Mouse (Mus musculus): ENCODE data around the gene Mfap4.

Mfap4 gene

GRCm38 (mm10) chr11:61481239-61482090 is 3.8 kb upstream of the Mfap4 start:
- no peak for DNase-seq (ENCODE audit: extremely low read depth, low read depth, low spot score)

GRCm38 (mm10) chr11:61483226-61483845 is 1.9 kb upstream of the Mfap4 start:
- DNase-seq (ENCODE audit: extremely low read depth, low read depth, low spot score): no peak

DNA sequence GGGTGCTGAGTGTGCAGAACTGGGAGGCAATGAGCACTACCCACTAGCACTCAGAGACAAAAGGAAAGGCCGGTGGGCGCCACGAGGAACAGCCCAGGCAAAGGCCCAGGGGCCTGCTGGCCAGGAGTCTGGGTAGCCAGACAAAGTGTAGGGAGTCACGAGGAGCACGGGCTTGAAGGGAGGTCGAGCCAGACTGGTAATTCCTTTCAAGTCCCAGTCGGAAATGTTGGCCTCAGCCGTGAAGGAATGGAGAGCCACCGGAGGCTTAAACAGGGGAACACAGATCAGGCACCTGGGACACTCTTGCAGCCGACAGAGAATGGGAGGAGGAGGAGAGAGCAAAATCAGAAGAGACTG is 997 bp upstream of the Mfap4 start:
- no peak for DNase-seq (ENCODE audit: extremely low read depth, low read depth, low spot score)

DNA sequence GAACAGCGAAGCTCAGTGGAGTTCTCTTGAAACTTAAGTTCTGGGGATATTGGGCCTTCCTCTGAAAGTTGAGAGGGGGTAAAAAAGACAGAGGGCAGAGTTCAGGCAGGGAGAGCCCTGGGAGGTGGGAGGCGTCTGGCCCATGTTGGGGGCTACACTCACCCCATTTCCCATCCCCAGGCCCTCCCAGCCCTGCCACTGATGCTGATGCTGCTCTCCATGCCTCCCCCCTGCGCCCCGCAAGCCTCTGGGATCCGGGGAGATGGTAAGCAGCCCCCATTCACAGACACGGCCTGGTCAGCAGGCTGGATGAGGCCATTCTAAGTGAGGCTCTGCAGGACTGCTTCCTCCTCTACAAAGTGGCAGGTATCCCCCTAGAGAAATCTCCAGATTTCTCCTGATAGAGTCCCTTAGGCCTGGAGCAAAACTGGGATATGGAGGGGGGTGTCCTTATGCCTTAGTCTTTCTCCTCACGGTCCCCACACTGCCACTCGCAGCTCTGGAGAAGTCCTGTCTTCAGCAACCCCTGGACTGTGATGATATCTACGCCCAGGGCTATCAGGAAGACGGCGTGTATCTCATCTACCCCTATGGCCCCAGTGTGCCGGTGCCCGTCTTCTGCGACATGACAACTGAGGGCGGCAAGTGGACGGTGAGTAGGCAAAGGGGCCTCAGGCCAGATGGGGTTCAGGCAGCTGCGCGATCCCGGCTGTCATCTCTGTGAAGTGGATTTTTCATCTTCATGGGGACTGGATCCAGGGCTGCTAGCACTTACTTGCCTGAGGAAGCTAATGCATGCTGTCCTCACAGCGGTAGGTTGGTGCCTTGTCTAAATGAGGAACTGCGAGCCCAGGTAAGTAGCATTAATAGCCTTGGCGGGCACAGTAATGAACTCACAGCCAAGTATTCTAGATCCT is 568 bp downstream of the Mfap4 start:
- DNase-seq (ENCODE audit: extremely low read depth, low read depth, low spot score): no peak

DNA sequence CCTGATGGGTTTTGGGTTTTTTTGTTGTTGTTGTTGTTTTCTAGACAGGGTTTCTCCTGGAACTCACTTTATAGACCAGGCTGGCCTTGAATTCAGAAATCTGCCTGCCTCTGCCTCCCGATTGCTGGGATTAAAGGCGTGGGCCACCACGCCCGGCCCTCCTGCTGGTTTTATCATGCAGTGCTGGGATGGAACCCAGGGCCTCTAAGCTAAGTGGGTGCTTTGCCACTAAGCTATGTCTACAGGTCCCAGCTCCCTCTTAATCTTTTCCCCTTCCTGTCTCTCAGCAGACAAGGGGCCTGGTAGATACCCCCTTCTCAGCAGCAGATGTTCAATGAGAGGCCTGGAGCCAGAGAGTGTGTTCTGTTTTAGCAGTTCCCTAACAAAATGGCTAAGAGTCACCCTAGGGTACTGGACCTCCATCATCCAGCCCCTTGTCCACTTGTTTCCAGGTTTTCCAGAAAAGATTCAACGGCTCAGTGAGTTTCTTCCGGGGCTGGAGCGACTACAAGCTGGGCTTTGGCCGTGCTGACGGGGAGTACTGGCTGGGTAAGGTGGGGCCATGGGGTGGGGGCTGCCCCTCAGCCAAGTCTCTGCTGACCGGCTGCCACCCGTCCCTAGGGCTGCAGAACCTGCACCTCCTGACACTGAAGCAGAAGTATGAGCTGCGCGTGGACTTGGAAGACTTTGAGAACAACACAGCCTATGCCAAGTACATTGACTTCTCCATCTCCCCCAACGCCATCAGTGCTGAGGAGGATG is 1.4 kb downstream of the Mfap4 start:
- no peak for DNase-seq (ENCODE audit: extremely low read depth, low read depth, low spot score)

GRCm38 (mm10) chr11:61487401-61487800 is 2.2 kb downstream of the Mfap4 start:
- no peak for DNase-seq (ENCODE audit: extremely low read depth, low read depth, low spot score)

DNA sequence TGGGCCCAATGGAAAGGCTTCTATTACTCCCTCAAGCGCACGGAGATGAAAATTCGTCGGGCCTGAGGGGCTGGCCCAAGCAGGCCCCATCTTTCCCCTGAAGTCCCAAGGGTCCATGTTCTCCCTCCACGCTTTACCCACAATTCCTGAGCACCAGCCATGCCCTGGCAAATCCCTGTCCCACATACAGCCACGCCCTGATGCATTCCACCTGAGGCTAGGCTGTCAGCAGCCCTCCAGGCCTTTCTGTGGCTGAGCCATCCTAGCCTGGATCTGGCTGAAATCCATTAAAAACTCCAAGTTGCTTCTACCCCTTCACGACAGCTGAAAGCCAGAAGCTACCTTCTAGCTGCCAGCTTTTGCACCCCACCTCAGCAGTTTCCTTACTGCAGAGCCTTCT is 2.7 kb downstream of the Mfap4 start:
- no peak for DNase-seq (ENCODE audit: extremely low read depth, low read depth, low spot score)

GRCm38 (mm10) chr11:61489085-61489484 is 3.9 kb downstream of the Mfap4 start:
- no peak for DNase-seq (ENCODE audit: extremely low read depth, low read depth, low spot score)

DNA sequence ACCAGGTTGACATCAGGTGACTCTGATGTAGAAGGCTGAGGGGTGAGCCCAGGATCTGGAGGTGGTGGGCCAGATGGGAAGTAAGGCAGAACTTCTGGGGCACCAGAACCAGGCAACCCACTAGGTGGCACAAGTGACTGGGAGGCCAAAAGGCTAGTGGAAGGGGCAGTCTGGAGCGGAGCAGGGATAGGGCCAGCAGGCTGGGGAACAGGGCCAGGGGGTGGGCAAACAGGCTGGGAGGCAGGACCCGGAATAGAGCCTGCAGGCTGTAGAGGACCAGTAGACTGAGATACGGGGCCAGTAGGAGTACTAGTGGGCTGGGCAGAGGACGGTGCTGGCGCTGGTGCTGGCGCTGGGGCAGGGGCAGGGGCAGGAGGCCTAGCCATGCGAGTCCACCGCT is 4.6 kb downstream of the Mfap4 start:
- no peak for DNase-seq (ENCODE audit: extremely low read depth, low read depth, low spot score)

GRCm38 (mm10) chr11:61490944-61491520 is 5.8 kb downstream of the Mfap4 start:
- DNase-seq (ENCODE audit: extremely low read depth, low read depth, low spot score): no peak

DNA sequence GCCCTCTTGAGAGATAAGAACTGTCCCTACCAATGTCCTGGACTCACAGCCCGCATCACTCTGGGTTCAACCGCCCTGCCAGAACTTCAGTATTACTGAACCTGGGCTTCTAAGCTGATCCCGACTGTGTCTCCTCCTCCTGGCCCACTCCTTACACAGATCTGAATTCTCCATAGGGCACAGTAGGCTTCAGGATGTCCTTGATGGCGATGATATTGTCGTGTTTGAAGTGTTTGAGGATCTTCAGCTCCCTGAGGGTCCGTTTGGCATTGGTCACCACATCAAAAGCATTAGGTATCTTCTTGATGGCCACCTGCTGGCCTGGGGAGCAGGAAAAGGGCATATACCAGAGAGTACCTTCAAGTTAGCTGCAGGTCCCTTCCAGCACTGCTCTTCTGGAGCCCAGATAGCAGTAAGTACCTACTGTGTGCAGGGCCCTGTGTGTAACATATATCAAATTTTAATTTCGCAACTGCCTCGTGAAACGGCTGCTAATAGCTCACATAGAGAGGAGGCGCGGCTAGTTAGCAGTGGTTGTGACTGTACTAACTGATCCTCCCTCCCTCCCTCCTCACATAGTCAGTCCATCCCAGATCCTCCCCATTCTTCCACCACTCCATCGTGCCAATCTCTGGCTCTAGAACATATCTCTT is 7.6 kb downstream of the Mfap4 start:
- DNase-seq (ENCODE audit: extremely low read depth, low read depth, low spot score): no peak

GRCm38 (mm10) chr11:61493525-61494128 is 8.4 kb downstream of the Mfap4 start:
- no peak for DNase-seq (ENCODE audit: extremely low read depth, low read depth, low spot score)

DNA sequence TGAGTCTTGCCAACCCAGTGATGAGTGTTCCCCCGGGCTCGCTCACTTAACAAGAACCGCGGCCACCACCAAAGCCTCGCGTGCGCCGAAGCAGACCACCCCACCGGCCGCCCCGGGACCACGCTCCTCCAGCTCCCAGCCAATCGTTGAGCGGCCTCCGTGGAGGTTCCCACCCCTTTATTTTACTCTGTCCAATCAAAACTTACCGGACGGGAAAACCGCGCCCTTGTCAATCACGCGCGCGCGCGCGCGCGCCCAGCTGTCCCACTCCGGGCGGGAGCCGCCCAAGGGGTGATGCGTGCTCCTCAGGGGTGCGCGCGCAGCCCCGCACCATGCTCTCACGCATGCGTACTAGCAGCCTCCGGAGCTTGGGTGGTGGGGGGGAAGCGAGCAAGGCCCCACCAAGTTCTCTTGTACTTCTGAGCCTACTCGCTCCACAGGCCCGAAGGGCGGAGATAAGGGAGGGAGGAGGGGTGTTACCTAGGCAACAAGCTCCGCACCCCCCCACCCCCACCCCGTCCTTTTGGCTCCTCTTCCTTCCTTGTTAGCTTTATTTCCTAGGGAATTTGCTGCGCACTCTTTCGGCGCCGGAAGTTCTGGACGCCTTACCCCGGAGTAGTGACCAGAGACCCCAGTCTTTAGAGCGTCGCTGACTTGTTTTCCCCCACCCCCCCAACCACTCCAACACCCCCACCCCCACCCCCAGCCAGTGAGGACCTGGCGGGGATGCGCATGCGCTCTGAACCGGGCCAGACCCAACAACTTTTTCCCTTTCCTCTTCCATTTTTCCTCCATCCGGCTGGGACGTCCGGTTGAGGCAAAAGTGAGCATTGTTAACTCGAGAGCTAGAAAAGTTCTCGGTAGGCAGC is 9.1 kb downstream of the Mfap4 start, which contains the start of gene Mapk7:
Gene Mapk7, minus strand, starts transcription at position 278 of the 869 bp plus-strand sequence.
- DNase-seq (ENCODE audit: extremely low read depth, low read depth, low spot score): peak; percentile 40

DNA sequence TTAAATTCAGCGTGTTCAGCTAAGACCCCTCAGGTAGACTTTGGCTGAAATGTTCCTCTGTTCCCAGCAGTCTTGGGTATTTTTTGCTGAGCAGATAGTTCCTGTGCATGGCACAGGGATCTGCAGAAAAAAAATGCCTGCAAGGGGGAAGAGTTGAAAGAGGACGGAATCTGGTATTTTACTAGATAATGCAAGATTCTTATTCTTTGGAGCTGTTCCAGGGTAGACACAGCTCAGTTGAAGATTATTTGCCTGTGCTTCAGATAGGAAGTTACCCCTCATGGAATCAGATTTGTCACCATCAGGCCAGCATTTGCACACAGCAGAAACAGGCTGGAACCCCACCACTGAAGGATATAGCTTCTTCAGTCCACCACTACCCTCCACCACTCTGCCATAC is 10.3 kb downstream of the Mfap4 start:
- DNase-seq (ENCODE audit: extremely low read depth, low read depth, low spot score): no peak

GRCm38 (mm10) chr11:61497490-61497889 is 12.3 kb downstream of the Mfap4 start:
- no peak for DNase-seq (ENCODE audit: extremely low read depth, low read depth, low spot score)

- DNase-seq (ENCODE audit: extremely low read depth, low read depth, low spot score): no peak
Measured at GRCm38 (mm10) chr11:61498736-61499504, 13.7 kb downstream of the Mfap4 start.

DNA sequence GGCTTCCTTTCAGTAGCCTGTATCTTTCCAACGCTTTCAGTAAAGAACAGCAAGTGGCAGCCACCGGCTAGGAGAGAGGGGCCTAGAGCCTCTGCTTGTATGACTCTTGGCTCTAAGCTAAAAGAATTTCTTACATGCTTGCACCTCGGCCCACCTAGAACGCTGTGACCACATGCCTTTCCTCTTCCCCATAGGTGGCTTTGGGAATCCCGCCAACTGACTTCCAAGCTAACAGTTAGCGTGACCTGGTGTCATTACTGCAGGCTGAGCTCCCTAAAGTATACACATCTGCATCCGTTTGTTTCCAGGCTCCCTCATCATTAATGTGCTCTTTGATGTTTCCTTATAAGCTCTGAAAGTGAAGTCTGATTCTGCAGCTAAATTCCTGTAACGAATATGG is 18.7 kb downstream of the Mfap4 start:
- no peak for DNase-seq (ENCODE audit: extremely low read depth, low read depth, low spot score)

All from fat pad, adult 2 months (tissue).